In the genomic region with DNA sequence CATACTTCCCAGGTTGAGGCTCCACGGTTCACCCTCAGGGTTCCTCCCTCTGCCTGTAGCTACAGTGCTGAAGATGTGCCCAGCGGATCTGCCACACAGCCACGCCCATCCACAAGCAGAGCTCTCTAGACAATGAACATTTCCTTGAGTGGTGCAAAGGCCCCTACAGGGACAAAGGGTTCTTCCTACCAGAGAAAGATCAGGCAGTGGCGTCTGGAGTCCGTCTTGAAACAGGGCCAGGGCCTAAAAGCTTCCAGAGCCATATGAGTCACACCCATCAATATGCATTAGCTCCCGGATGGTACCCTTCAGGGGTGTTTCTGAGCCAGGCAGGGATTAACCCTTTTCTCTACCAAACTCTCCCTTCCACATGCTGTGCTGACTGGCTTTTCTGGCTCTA, we compare ENCODE assay signal across 8 mouse cellular contexts. TPM values are rescaled to one million over a fixed set of nuclear protein-coding genes. Genes with fewer than 3 reads are reported as not detected.
DNase-seq lines count a peak whose midpoint lies in the region; ATAC-seq and TF ChIP-seq lines count a peak whose summit lies in the region.

No protein-coding gene starts in this region.

- H3K9me3 ChIP-seq in embryonic facial prominence, embryonic 15.5 days (replicated peaks): no peaks in the 10 kb centered on the region
- no peaks in the 10 kb centered on the region for H3K9me3 ChIP-seq in hindbrain, embryonic 11.5 days (ENCODE audit: control insufficient read depth, low read length)
- H3K9me3 ChIP-seq in lung, postnatal 0 days (ENCODE audit: low read length): no peaks in the 10 kb centered on the region

- H3K27me3 ChIP-seq in embryonic facial prominence, embryonic 15.5 days: no peaks in the 10 kb centered on the region
- no peaks in the 10 kb centered on the region for H3K27me3 ChIP-seq in hindbrain, embryonic 11.5 days (ENCODE audit: control insufficient read depth, insufficient read depth, low read length)
- no peaks in the 10 kb centered on the region for H3K27me3 ChIP-seq in lung, postnatal 0 days (replicated peaks; ENCODE audit: insufficient read depth, low read length)
- H3K27me3 ChIP-seq in thymus, adult 2 months (ENCODE audit: control insufficient read depth, insufficient read depth, low read length): no peaks in the 10 kb centered on the region

- WGBS in embryonic facial prominence, embryonic 15.5 days: 12% methylated on average over 6 of the region's 6 CpGs
- 21% methylated on average over 6 of the region's 6 CpGs for WGBS in hindbrain, embryonic 11.5 days
- WGBS in lung, postnatal 0 days: 22% methylated on average over 6 of the region's 6 CpGs
- 86% methylated on average over 6 of the region's 6 CpGs for WGBS in thymus, adult 2 months

- H3K4me3 ChIP-seq in embryonic facial prominence, embryonic 15.5 days (replicated peaks): no peak overlapping the region
- H3K4me3 ChIP-seq in hindbrain, embryonic 11.5 days (ENCODE audit: low read depth, low read length): no peak overlapping the region
- no peak overlapping the region for H3K4me3 ChIP-seq in lung, postnatal 0 days (ENCODE audit: low read depth, low read length)
- H3K4me3 ChIP-seq in thymus, adult 2 months (ENCODE audit: control insufficient read depth, insufficient read depth, low read length): no peak overlapping the region

- peak; percentile 17 to 42 for DNase-seq in urinary bladder, postnatal 36 days (ENCODE audit: low spot score in 2 of 2)
- DNase-seq in urinary bladder, postnatal 4 days (ENCODE audit: low spot score in 2 of 2): no peak
- DNase-seq in hindbrain, embryonic 11.5 days (ENCODE audit: low spot score): peak; percentile 28
- peak; percentile 89 for DNase-seq in lung, postnatal 0 days (ENCODE audit: low spot score)
- peak; percentile 7 for DNase-seq in yolk sac, embryonic 10.5 days (ENCODE audit: low spot score)
- DNase-seq in thymus, adult 2 months: no peak

- no peak for TF ChIP-seq POLR2A in thymus, adult 2 months (IDR thresholded peaks at IDR 0.05; ENCODE audit: control insufficient read depth, extremely low read depth, insufficient read depth, low read length, poor library complexity)

- TF ChIP-seq EP300 in lung, postnatal 0 days (IDR thresholded peaks at IDR 0.05): peak; percentile 75

- H3K4me2 ChIP-seq in embryonic facial prominence, embryonic 15.5 days (replicated peaks): no peak overlapping the region
- no peak overlapping the region for H3K4me2 ChIP-seq in hindbrain, embryonic 11.5 days (replicated peaks; ENCODE audit: low read depth, low read length)
- H3K4me2 ChIP-seq in lung, postnatal 0 days (replicated peaks; ENCODE audit: low read depth, low read length): no peak overlapping the region

- peak overlapping the region; percentile 31; the same call in 1 of the 2 replicates for H3K27ac ChIP-seq in embryonic facial prominence, embryonic 15.5 days (replicated peaks)
- peak overlapping the region; percentile 25 for H3K27ac ChIP-seq in hindbrain, embryonic 11.5 days (ENCODE audit: low read depth, low read length)
- peak overlapping the region; percentile 34 for H3K27ac ChIP-seq in lung, postnatal 0 days (ENCODE audit: low read length)
- H3K27ac ChIP-seq in thymus, adult 2 months (ENCODE audit: control insufficient read depth, insufficient read depth, low read length): no peak overlapping the region

- no peak overlapping the region for H3K9ac ChIP-seq in embryonic facial prominence, embryonic 15.5 days
- no peak overlapping the region for H3K9ac ChIP-seq in hindbrain, embryonic 11.5 days (ENCODE audit: low read depth, low read length)
- no peak overlapping the region for H3K9ac ChIP-seq in lung, postnatal 0 days (replicated peaks; ENCODE audit: low read depth)

- ATAC-seq in embryonic facial prominence, embryonic 15.5 days (ENCODE audit: insufficient number of reproducible peaks, low FRiP score, low TSS enrichment, low read depth): 0 out of 2 replicates have a peak, but pooled peaks have one; percentile 59
- ATAC-seq in hindbrain, embryonic 11.5 days (ENCODE audit: low FRiP score): 0 out of 2 replicates have a peak, but pooled peaks have one; percentile 35
- ATAC-seq in lung, postnatal 0 days: peak; percentile 86
- ATAC-seq in monocyte, adult 5-6 weeks (replicated peaks; ENCODE audit: insufficient number of reproducible peaks, low FRiP score, low TSS enrichment, poor library complexity, severe bottlenecking): no peak

- H3K36me3 ChIP-seq in embryonic facial prominence, embryonic 15.5 days: no peaks in the 10 kb centered on the region
- H3K36me3 ChIP-seq in hindbrain, embryonic 11.5 days (ENCODE audit: control insufficient read depth, insufficient read depth, low read length): no peaks in the 10 kb centered on the region
- H3K36me3 ChIP-seq in lung, postnatal 0 days (ENCODE audit: insufficient read depth, low read length): no peaks in the 10 kb centered on the region
- no peaks in the 10 kb centered on the region for H3K36me3 ChIP-seq in thymus, adult 2 months (ENCODE audit: control insufficient read depth, insufficient read depth, low read length)

- TF ChIP-seq CTCF in lung, postnatal 0 days (IDR thresholded peaks at IDR 0.05): no peak
- TF ChIP-seq CTCF in thymus, adult 2 months (IDR thresholded peaks at IDR 0.05; ENCODE audit: borderline replicate concordance, control insufficient read depth, extremely low read depth, insufficient read depth, low read length, poor library complexity): no peak

- H3K4me1 ChIP-seq in embryonic facial prominence, embryonic 15.5 days: peaks cover 27% of the 10 kb centered on the region
- H3K4me1 ChIP-seq in hindbrain, embryonic 11.5 days (replicated peaks; ENCODE audit: control insufficient read depth, insufficient read depth, low read length): no peaks in the 10 kb centered on the region
- peaks cover 9% of the 10 kb centered on the region; the same call in 1 of the 2 replicates for H3K4me1 ChIP-seq in lung, postnatal 0 days (ENCODE audit: insufficient read depth, low read depth, low read length)
- H3K4me1 ChIP-seq in thymus, adult 2 months (replicated peaks; ENCODE audit: control insufficient read depth, insufficient read depth, low read length): peaks cover 12% of the 10 kb centered on the region

RNA-seq across cellular contexts. Expression of a gene that starts 59.1 kb away (rescaled TPM):
- 26.8 and 27.7 TPM in 2 replicates for polyA plus RNA-seq in embryonic facial prominence, embryonic 15.5 days (2015; fragmentation: Nextera tagmentation; extraction: Ambion mirVana)
- 30.6 and 37.7 TPM in 2 replicates for polyA plus RNA-seq in hindbrain, embryonic 11.5 days (2014; fragmentation: Nextera tagmentation; extraction: Ambion mirVana)
- polyA plus RNA-seq in lung, postnatal 0 days (2015; fragmentation: Nextera tagmentation; extraction: Ambion mirVana): 29.0 and 29.3 TPM in 2 replicates
- polyA plus RNA-seq in thymus, adult 2 months (2012; rRNA removed): 12.7 and 18.6 TPM in 2 replicates
- total RNA-seq in monocyte, adult 5-6 weeks (2017): 2.2 to 2.6 TPM (median 2.5 TPM) in 3 replicates

Comparison
In these comparisons a context has a peak if more than half of its experiments do, and no peak if none do; other contexts are left out.
1. DNase-seq: peak in urinary bladder, postnatal 36 days (2 of 2), hindbrain, embryonic 11.5 days (single experiment), lung, postnatal 0 days (single experiment) and yolk sac, embryonic 10.5 days (single experiment); none in urinary bladder, postnatal 4 days (0 of 2) and thymus, adult 2 months (single experiment).